Mouse (Mus musculus) adrenal gland, adult 2 months (tissue): ENCODE data around the gene Pdzd2. TPM values are rescaled to one million over a fixed set of nuclear protein-coding genes. Genes with fewer than 3 reads are reported as not detected.

Experiments
- DNase-seq: peaks from one replicate; pipeline ENCODE4 v3.0.0; 2021
- polyA plus RNA-seq: library from polyadenylated mRNA; depleted of rRNA; stranded (reverse); fragments of >200 nt; gene quantifications from 2 replicates; pipeline ENCODE4 v1.2.3, GENCODE M21; 2012
- total RNA-seq, 2 experiments: library from RNA; stranded (reverse); gene quantifications; 2 replicates each; pipeline ENCODE4 v1.2.3; 2021

Gene Pdzd2
- total and polyA plus RNA-seq, 3 experiments = 7.0 to 21.4 (median 13.3) TPM

GRCm38 (mm10) chr15:12532568-12532967, 207.2 kb downstream of the Pdzd2 start:
- no peak for DNase-seq

DNA sequence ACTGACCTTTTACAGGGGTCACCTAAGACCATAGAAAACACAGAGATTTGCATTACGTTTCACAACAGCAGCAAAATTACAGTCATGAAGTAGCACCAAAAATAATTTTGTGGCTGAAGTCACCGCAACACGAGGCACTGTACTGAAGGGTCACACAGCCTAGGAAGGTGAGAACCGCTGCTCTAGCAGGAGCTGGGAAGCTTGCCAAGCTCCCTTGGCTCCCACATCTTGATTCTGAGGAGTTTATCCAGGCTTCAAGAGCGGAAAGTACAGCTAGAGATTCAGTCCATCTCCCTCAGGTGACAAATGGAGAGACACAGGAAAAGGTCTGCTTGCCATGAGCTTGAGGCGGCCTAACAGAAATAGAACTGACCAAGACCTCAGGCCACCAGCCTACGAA, 216.9 kb downstream of the Pdzd2 start:
- DNase-seq = no peak

GRCm38 (mm10) chr15:12520292-12520691, 219.4 kb downstream of the Pdzd2 start:
- no peak for DNase-seq

DNA sequence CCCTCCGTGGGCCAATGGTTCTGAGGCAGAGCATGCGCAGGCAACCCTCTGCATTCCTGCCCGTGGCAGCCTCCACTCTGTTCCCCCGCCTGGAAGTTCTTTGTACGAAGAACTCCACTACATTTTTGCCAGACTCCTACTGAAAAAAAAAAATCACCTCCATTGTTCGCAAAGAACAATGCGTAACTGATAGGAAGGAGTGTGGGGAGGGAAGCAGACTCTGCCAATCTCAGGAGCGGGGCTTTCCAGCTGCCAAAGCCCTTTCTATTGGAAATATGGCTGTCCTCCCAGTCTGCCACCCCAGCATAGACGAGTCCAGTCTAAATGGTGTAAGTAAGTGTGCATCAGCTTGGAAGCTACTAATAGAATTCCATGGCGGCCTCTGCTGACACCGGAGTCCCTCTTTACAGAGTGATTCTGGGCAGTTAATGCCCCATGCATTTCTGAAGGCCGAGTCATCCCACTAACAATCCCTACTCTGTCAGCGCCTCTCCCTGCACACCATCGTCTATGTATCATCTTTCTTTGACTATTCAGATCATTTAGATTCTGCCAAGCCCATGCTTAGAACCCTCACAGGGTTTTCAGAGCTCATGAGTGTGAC, 221.3 kb downstream of the Pdzd2 start:
- no peak for DNase-seq

DNA sequence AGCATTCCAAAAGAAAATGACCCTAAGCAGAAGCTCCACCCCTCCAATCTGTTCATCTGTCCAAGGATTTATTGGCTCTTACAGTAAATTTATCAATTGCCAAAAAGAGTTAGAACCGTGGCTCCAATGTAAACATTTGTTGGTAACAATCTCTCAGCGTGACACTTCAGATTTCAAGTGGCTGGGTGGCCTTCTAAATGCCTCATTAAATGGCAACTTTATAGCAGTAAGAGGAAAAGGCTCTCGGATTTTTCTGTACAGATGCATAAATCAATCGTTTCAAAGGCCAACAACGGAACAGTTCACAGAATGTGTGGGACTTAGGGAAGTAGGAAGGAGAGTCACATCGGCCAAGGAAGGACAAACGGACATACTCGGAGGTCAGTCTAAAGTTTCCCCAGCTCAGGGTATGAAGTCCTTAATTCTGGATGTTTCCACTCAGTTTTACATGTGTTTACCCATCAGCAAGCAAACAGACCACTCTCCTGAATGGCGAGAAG, 222.4 kb downstream of the Pdzd2 start:
- DNase-seq = no peak

- no peak for DNase-seq
Measured at GRCm38 (mm10) chr15:12515272-12515844, 224.4 kb downstream of the Pdzd2 start.

DNA sequence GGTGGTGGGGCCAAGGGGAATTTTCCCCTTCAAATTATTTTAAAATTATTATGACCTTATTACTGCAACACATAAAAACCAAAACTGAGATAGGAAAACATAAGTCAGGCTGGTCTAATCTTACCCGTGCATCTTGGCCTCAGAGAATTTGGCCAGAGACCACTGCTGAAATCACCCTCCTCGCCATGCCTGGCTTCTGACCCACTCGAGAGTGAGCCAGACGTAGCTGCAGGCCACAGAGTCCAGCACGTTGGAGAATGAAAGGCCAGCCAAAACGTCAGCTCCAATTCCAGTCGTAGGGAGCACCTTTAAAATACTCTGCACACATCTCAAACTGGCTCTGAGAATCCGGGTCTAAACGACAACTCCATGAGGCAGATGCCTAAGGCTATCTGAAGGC, 226.2 kb downstream of the Pdzd2 start:
- peak; percentile 30 for DNase-seq

DNA sequence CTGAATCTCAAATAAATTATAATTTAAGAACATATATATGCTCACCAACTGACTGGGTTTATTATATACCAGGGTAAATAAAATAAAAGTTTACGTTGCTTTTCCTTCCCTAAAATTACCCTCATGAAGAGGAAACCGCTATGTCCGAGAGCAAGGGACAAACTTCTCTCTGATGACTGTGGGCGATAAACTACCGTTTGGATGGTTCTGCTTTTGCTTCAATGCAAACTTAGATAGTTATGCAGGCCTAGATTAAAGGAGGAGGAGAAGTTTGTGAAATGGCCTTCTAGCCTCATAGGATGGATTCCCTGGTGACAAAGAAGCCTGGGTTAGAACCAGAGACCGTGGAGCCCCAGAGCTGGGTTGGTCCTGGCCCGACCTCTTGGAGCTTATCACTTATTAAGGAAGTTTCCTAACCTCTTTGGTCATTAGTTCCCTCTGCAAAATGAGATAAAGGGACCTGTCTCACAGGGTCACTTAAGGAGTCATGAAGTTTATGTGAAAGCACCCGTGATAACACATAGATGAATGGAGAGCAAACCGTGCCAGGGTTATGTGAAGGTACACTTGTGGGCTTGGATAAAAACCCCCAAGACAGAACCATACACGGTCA, 230.9 kb downstream of the Pdzd2 start:
- no peak for DNase-seq

DNA sequence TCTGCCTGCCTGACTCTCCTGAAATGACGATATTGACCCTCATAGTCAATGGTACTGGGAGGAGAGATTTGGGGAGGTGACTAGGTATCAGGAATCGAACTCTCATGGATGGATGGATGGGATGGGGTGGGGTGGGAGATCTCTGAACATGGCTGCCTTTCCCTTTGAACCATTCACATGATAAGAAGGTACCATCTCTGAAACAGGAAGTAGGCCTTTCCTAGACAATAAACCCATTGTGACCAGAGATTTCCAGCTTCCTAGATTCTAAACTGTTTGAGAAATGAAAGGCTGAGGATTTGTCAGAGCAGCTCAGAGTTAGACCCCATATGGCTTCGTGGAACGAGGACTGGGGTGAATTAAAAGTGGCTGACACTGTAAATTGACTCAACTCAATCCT, 232.2 kb downstream of the Pdzd2 start:
- no peak for DNase-seq

- no peak for DNase-seq
Measured at GRCm38 (mm10) chr15:12506514-12506913, 233.2 kb downstream of the Pdzd2 start.

GRCm38 (mm10) chr15:12506085-12506484, 233.6 kb downstream of the Pdzd2 start:
- DNase-seq = no peak

DNA sequence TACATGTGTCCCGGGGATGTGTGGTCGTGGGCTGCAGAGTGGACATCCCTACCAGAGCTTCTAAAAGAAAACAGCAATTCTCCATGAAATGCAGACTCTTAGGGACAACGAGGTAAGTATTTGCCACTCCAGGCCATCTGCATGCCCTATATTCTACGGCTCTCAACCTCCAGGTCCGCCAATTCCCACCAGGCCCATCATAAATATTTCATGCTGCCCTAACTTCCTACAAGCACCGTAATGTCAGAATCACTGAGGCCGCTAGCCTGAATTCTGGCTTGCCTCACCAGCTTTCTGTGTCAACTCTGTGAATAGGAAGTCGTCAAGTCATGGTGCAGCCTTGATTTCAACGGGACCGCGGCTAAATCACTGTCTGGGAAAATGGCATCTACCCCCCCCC, 234.2 kb downstream of the Pdzd2 start:
- no peak for DNase-seq

DNA sequence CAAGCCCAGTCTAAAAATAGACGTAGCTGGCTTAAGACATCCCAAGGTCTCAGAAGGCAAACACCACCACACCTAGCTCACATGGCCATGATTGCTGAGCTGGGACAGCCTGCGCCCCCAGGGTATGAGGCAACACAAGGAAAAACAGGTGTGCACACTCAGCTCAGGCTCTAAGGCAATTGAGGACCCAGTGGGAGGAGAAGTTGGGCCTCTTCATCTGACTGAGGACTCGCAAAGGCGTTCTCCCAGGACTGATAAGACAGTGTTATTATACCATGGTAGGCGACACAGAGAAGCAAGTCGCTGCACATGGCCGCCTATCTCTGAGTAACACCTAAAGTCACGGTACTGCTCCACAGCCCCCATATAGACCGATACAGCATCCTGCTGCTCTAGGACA, 235.8 kb downstream of the Pdzd2 start:
- peak; percentile 10 for DNase-seq

DNA sequence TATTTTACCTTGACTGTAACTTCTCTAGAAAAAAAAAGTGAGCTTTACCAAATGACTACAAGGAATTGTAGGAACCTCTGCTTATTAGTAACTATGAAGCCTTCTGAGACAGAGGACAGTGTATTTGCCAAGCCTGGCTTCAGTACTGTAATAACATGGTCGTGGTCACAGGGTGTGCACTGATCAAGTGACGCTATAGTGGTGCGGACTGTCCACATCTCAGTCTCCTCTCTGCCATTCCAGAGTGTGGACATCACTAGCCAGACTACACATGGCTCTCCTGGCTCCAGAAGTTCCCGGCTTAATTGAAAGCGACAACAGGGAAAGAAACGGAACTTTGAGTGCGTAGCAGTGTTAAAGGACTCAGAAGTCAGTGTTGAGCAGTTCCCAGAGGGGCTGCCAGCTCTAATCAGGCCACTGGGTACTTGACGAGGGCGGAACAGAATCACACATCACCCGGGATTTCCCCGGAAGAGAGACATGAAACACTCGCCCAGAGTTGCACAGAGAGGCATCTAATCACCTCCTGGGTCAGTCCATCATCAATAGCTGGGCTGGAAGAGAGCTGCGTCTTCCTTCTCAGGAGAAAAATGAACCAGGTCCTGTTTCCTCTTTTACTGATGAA, 237.7 kb downstream of the Pdzd2 start:
- DNase-seq = no peak

GRCm38 (mm10) chr15:12500674-12501073, 239.1 kb downstream of the Pdzd2 start:
- DNase-seq = no peak

- no peak for DNase-seq
Measured at GRCm38 (mm10) chr15:12494084-12494483, 245.6 kb downstream of the Pdzd2 start.

DNA sequence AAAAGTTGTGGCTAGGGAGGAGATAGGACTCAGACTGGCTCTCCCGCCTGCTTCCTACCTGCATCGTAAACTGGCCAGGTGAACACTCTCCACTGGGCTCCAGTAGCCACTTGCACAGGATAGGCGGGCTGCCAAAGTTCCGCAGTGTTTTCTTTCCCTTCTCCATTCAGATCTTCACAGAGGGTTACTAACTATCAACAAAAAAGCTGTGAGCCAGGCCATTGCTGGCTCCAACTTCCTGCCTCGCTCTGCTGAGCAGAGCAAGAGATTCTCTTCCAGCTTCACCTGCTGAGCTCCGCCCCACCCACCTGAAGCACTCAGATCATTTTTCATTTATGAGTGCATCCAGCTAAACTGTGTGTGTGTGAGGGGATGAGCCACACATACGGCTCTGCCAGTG, 246.5 kb downstream of the Pdzd2 start:
- DNase-seq = no peak

DNA sequence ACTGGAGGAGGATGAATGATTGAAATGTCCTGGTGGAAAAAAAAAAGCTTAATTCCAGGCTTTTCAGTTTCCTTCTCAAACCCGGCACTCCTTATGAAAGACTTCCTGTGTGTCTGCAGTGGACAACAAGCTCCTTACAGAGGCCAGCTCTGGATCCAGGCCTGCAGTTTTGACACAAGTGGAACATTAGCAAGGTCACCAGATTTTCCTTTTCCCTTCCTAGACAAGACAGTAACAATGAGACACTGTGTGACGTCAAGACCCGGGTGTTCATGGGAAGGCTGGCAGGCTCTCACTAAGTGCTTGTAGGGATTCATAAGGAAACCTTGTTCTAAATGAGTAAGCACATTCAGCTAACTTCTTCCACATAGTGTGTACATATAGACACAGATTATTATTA, 248.8 kb downstream of the Pdzd2 start:
- DNase-seq = peak; percentile 73

GRCm38 (mm10) chr15:12490527-12490926, 249.2 kb downstream of the Pdzd2 start:
- DNase-seq = peak; percentile 73

GRCm38 (mm10) chr15:12488316-12488715, 251.4 kb downstream of the Pdzd2 start:
- no peak for DNase-seq

GRCm38 (mm10) chr15:12481261-12481660, 258.5 kb downstream of the Pdzd2 start:
- DNase-seq = no peak

DNA sequence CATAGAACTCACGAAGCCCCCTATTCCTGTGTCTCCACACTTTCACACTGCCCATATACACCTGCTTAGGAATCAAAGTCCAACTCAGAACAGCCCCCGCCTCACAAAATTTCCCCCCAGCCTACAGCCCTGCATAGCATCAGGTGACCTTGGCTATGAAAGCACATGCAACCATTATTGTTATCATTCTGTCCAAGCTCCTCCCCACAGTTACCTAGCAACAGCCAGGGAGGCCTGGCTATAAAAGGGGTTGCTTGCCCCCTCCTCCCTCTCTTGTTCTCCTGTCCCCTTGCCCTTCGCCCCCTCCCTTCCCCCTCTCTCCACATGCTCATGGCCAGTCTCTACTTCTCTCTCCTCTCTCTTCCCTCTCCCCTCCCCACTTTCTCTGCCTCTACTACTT, 259.4 kb downstream of the Pdzd2 start:
- DNase-seq = no peak

DNA sequence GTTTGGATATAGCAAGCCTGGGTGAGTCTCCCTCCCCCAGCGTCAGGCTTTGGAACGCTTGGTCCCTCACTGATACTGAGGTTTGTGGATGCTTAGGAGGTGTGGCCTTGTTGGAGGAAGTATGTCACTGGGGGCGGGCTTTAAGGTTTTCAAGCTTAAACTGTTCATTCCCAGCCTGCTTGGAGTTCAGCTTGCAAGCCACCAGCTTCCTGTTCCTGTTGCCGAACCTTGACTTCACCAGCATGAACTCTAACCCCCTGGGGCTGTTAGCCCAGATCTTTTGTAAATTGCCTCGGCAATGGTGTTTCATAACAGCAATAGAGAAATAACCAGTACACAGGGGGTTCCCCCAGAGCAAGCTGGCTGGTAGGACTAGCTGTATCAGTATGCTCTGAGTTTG, 260.4 kb downstream of the Pdzd2 start:
- DNase-seq = peak; percentile 22
